Comparison of ENCODE assay signal across 8 mouse cellular contexts in the genomic region with DNA sequence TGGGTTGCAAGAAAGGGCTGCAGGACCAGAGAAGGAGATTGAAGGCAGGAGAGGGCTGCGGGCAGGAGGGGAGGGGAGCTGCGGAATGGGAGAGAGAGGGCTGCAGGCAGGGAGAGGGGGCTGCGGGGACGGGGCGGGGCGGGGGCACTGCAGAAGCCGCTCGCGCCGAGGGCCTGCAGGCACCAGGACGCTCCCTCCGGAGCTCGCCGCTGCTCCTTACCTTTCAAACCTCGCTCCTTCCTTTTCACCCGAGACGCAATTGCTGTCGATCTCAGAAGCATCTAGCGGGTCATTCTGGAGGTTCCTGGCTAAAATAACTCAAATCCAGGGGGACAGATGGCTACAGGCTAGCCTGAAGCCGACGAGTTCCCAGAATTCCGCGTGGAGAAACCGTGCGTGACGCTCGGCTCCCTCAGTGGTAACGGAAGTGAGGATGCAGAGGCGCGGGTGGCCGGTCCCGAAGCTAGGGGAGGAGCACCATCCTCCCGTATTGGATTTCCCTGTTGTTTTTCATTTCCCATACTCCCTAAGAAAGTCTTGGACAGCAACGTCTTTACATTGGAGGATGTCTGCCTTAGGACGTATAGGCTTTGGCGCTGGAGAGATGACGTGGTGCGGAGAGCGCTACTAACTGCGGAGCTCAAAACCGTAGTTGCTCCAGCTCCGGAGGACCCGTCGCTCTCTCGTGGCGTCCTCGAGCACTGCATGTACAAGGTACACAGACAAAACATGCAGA. TPM values are rescaled to one million over a fixed set of nuclear protein-coding genes. Genes with fewer than 3 reads are reported as not detected.
DNase-seq lines count a peak whose midpoint lies in the region; ATAC-seq and TF ChIP-seq lines count a peak whose summit lies in the region.

No protein-coding gene starts in this region.

- peak overlapping the region; percentile 85 to 88 for H3K4me3 ChIP-seq in ES-E14 (ENCODE audit: insufficient read depth in 1 of 2, low read depth in 1 of 2, low read length in 2 of 2, poor library complexity in 1 of 2, severe bottlenecking in 1 of 2)
- peak overlapping the region; percentile 69 for H3K4me3 ChIP-seq in forebrain, embryonic 12.5 days (replicated peaks)
- H3K4me3 ChIP-seq in heart, postnatal 0 days (ENCODE audit: low read depth, low read length) = peak overlapping the region; percentile 71
- H3K4me3 ChIP-seq in liver, embryonic 15.5 days (replicated peaks) = peak overlapping the region; percentile 68
- peak overlapping the region; percentile 75 for H3K4me3 ChIP-seq in neural tube, embryonic 11.5 days (ENCODE audit: low read depth, low read length)
- H3K4me3 ChIP-seq in stomach, embryonic 16.5 days (replicated peaks; ENCODE audit: low read length) = peak overlapping the region; percentile 81

- peaks cover 2% of the 10 kb centered on the region in 2 experiments; a peak in 1 of 4 replicates for H3K4me1 ChIP-seq in ES-E14 (ENCODE audit: control insufficient read depth in 2 of 2, insufficient read depth in 2 of 2, low read length in 2 of 2, poor library complexity in 1 of 2)
- peaks cover 14% of the 10 kb centered on the region for H3K4me1 ChIP-seq in forebrain, embryonic 12.5 days
- peaks cover 4% of the 10 kb centered on the region for H3K4me1 ChIP-seq in heart, postnatal 0 days (ENCODE audit: control insufficient read depth, insufficient read depth)
- H3K4me1 ChIP-seq in liver, embryonic 15.5 days (replicated peaks) = peaks cover 33% of the 10 kb centered on the region
- H3K4me1 ChIP-seq in neural tube, embryonic 11.5 days (ENCODE audit: control insufficient read depth, insufficient read depth, low read length) = peaks cover 9% of the 10 kb centered on the region
- 0 out of 2 replicates have a peak, but pooled peaks cover 8% of the 10 kb centered on the region for H3K4me1 ChIP-seq in stomach, embryonic 16.5 days (ENCODE audit: control insufficient read depth, insufficient read depth, low read length)

- in situ Hi-C loops in ES-E14 (cut with MboI; ENCODE audit: low sequenced_read_pairs in 2 of 2, unreplicated experiment in 2 of 2) = no loop called here

- H3K4me2 ChIP-seq in forebrain, embryonic 12.5 days = peak overlapping the region; percentile 91
- peak overlapping the region; percentile 86 for H3K4me2 ChIP-seq in heart, postnatal 0 days (ENCODE audit: low read depth, low read length)
- peak overlapping the region; percentile 88 for H3K4me2 ChIP-seq in liver, embryonic 15.5 days
- H3K4me2 ChIP-seq in neural tube, embryonic 11.5 days (ENCODE audit: low read depth) = peak overlapping the region; percentile 90
- peak overlapping the region; percentile 87 for H3K4me2 ChIP-seq in stomach, embryonic 16.5 days (ENCODE audit: low read depth, low read length)

- H3K27me3 ChIP-seq in forebrain, embryonic 12.5 days = no peaks in the 10 kb centered on the region
- H3K27me3 ChIP-seq in heart, postnatal 0 days (ENCODE audit: control insufficient read depth, insufficient read depth, low read length) = no peaks in the 10 kb centered on the region
- H3K27me3 ChIP-seq in liver, embryonic 15.5 days = no peaks in the 10 kb centered on the region
- no peaks in the 10 kb centered on the region for H3K27me3 ChIP-seq in neural tube, embryonic 11.5 days (ENCODE audit: control insufficient read depth, insufficient read depth, low read length)
- H3K27me3 ChIP-seq in stomach, embryonic 16.5 days (ENCODE audit: control insufficient read depth, insufficient read depth, low read length) = no peaks in the 10 kb centered on the region

- H3K9me3 ChIP-seq in ES-E14 (ENCODE audit: control insufficient read depth, insufficient read depth, low read depth, low read length) = no peaks in the 10 kb centered on the region
- no peaks in the 10 kb centered on the region for H3K9me3 ChIP-seq in forebrain, embryonic 12.5 days
- no peaks in the 10 kb centered on the region for H3K9me3 ChIP-seq in heart, postnatal 0 days (replicated peaks; ENCODE audit: control insufficient read depth, low read length)
- H3K9me3 ChIP-seq in liver, embryonic 15.5 days (replicated peaks) = no peaks in the 10 kb centered on the region
- no peaks in the 10 kb centered on the region for H3K9me3 ChIP-seq in neural tube, embryonic 11.5 days (ENCODE audit: control insufficient read depth, low read length)
- H3K9me3 ChIP-seq in stomach, embryonic 16.5 days (replicated peaks; ENCODE audit: control insufficient read depth, low read length) = no peaks in the 10 kb centered on the region

- H3K9ac ChIP-seq in ES-E14 (ENCODE audit: insufficient read depth, low read depth, low read length, poor library complexity, severe bottlenecking) = peak overlapping the region; percentile 79
- peak overlapping the region; percentile 85 for H3K9ac ChIP-seq in forebrain, embryonic 12.5 days
- peak overlapping the region; percentile 64 for H3K9ac ChIP-seq in heart, postnatal 0 days (replicated peaks; ENCODE audit: low read depth, low read length)
- H3K9ac ChIP-seq in liver, embryonic 15.5 days = peak overlapping the region; percentile 67
- H3K9ac ChIP-seq in neural tube, embryonic 11.5 days (ENCODE audit: low read length) = peak overlapping the region; percentile 87
- peak overlapping the region; percentile 88 for H3K9ac ChIP-seq in stomach, embryonic 16.5 days (ENCODE audit: low read length)

- TF ChIP-seq CTCF in heart, postnatal 0 days (IDR thresholded peaks at IDR 0.05; ENCODE audit: low read depth) = peak; percentile 40

- H3K36me3 ChIP-seq in ES-E14 (ENCODE audit: control insufficient read depth, insufficient read depth, low read length, poor library complexity, severe bottlenecking) = peaks cover 19% of the 10 kb centered on the region; the same call in 1 of the 2 replicates
- peaks cover 52% of the 10 kb centered on the region for H3K36me3 ChIP-seq in forebrain, embryonic 12.5 days (replicated peaks)
- H3K36me3 ChIP-seq in heart, postnatal 0 days (replicated peaks; ENCODE audit: control insufficient read depth, insufficient read depth, low read length) = peaks cover 28% of the 10 kb centered on the region
- H3K36me3 ChIP-seq in liver, embryonic 15.5 days (replicated peaks) = peaks cover 11% of the 10 kb centered on the region; the same call in 1 of the 2 replicates
- H3K36me3 ChIP-seq in neural tube, embryonic 11.5 days (ENCODE audit: control insufficient read depth, insufficient read depth, low read length) = peaks cover 14% of the 10 kb centered on the region
- peaks cover 31% of the 10 kb centered on the region for H3K36me3 ChIP-seq in stomach, embryonic 16.5 days (ENCODE audit: control insufficient read depth, insufficient read depth, low read length)

- no peak for TF ChIP-seq EP300 in heart, postnatal 0 days (IDR thresholded peaks at IDR 0.05; ENCODE audit: low read depth)

- peak; percentile 75 for DNase-seq in ES-E14 (ENCODE audit: low read depth, low spot score)
- peak; percentile 81 for DNase-seq in heart, postnatal 0 days (ENCODE audit: low spot score)
- peak; percentile 74 to 82 for DNase-seq in kidney, postnatal 36 days
- DNase-seq in neural tube, embryonic 11.5 days (ENCODE audit: low spot score) = peak; percentile 87

- peak; percentile 90 for ATAC-seq in cerebellum, adult (ENCODE audit: insufficient number of reproducible peaks, low FRiP score, low TSS enrichment)
- ATAC-seq in forebrain, embryonic 12.5 days (ENCODE audit: low FRiP score) = peak; percentile 84
- ATAC-seq in heart, postnatal 0 days (ENCODE audit: insufficient read depth, low read depth) = peak; percentile 90
- ATAC-seq in liver, embryonic 15.5 days (ENCODE audit: insufficient read depth) = peak; percentile 80
- peak; percentile 81 for ATAC-seq in neural tube, embryonic 11.5 days (ENCODE audit: insufficient read depth, low FRiP score, low TSS enrichment)
- ATAC-seq in stomach, embryonic 16.5 days (ENCODE audit: insufficient read depth, low FRiP score) = peak; percentile 87

- WGBS in forebrain, embryonic 12.5 days = under 1% methylated on average over 44 of the region's 47 CpGs
- under 1% methylated on average over 47 of the region's 47 CpGs for WGBS in heart, postnatal 0 days
- WGBS in liver, embryonic 15.5 days (ENCODE audit: insufficient replicate concordance) = under 1% methylated on average over 46 of the region's 47 CpGs
- 0% methylated on average over 43 of the region's 47 CpGs for WGBS in neural tube, embryonic 11.5 days
- under 1% methylated on average over 46 of the region's 47 CpGs for WGBS in stomach, embryonic 16.5 days

- peak overlapping the region; percentile 17; the same call in 1 of the 2 replicates for H3K27ac ChIP-seq in ES-E14 (ENCODE audit: insufficient read depth, low read depth, low read length, poor library complexity, severe bottlenecking)
- peak overlapping the region; percentile 95 for H3K27ac ChIP-seq in forebrain, embryonic 12.5 days
- peak overlapping the region; percentile 36 for H3K27ac ChIP-seq in heart, postnatal 0 days (ENCODE audit: low read depth)
- H3K27ac ChIP-seq in liver, embryonic 15.5 days (replicated peaks) = no peak overlapping the region
- peak overlapping the region; percentile 84 for H3K27ac ChIP-seq in neural tube, embryonic 11.5 days (ENCODE audit: low read depth, low read length)
- peak overlapping the region; percentile 94 for H3K27ac ChIP-seq in stomach, embryonic 16.5 days (ENCODE audit: low read length)

RNA-seq across cellular contexts. Expression of gene Zfp61, which starts 1.9 kb away (rescaled TPM):
- 22.4 and 30.4 TPM in 2 replicates for total RNA-seq in ES-E14 (2012; rRNA removed)
- polyA plus RNA-seq in forebrain, embryonic 12.5 days (2016; fragmentation: Nextera tagmentation; extraction: Ambion mirVana) = 44.5 and 44.8 TPM in 2 replicates
- 3.4 and 14.6 TPM in 2 replicates for total RNA-seq in heart, postnatal 0 days (2014; rRNA removed; ENCODE audit: low replicate concordance)
- 6.7 and 6.8 TPM in 2 replicates for polyA plus RNA-seq in heart, postnatal 0 days (2015; fragmentation: Nextera tagmentation; extraction: Ambion mirVana)
- 2.1 and 2.6 TPM in 2 replicates for polyA plus RNA-seq in liver, embryonic 15.5 days (2015; fragmentation: Nextera tagmentation; extraction: Ambion mirVana)
- polyA plus RNA-seq in neural tube, embryonic 11.5 days (2014; fragmentation: Nextera tagmentation; extraction: Ambion mirVana) = 34.4 and 40.9 TPM in 2 replicates
- 31.4 and 32.2 TPM in 2 replicates for polyA plus RNA-seq in stomach, embryonic 16.5 days (2015; fragmentation: Nextera tagmentation; extraction: Ambion mirVana)

RNA-seq across cellular contexts. Expression of gene Zfp94, which starts 17.3 kb away (rescaled TPM):
- total RNA-seq in ES-E14 (2012; rRNA removed) = 5.4 and 8.0 TPM in 2 replicates
- 17.8 and 19.0 TPM in 2 replicates for polyA plus RNA-seq in forebrain, embryonic 12.5 days (2016; fragmentation: Nextera tagmentation; extraction: Ambion mirVana)
- total RNA-seq in heart, postnatal 0 days (2014; rRNA removed; ENCODE audit: low replicate concordance) = 0.95 and 4.1 TPM in 2 replicates
- 2.8 and 2.9 TPM in 2 replicates for polyA plus RNA-seq in heart, postnatal 0 days (2015; fragmentation: Nextera tagmentation; extraction: Ambion mirVana)
- 1.7 TPM in 2 replicates for polyA plus RNA-seq in liver, embryonic 15.5 days (2015; fragmentation: Nextera tagmentation; extraction: Ambion mirVana)
- 12.2 and 16.5 TPM in 2 replicates for polyA plus RNA-seq in neural tube, embryonic 11.5 days (2014; fragmentation: Nextera tagmentation; extraction: Ambion mirVana)
- 9.0 and 10.3 TPM in 2 replicates for polyA plus RNA-seq in stomach, embryonic 16.5 days (2015; fragmentation: Nextera tagmentation; extraction: Ambion mirVana)

RNA-seq across cellular contexts. Expression of gene Zfp93, which starts 28.9 kb away (rescaled TPM):
- total RNA-seq in ES-E14 (2012; rRNA removed) = 4.2 and 4.7 TPM in 2 replicates
- polyA plus RNA-seq in forebrain, embryonic 12.5 days (2016; fragmentation: Nextera tagmentation; extraction: Ambion mirVana) = 7.6 and 7.7 TPM in 2 replicates
- total RNA-seq in heart, postnatal 0 days (2014; rRNA removed; ENCODE audit: low replicate concordance) = 6.8 and 7.8 TPM in 2 replicates
- 4.1 and 5.0 TPM in 2 replicates for polyA plus RNA-seq in heart, postnatal 0 days (2015; fragmentation: Nextera tagmentation; extraction: Ambion mirVana)
- 0.88 and 0.93 TPM in 2 replicates for polyA plus RNA-seq in liver, embryonic 15.5 days (2015; fragmentation: Nextera tagmentation; extraction: Ambion mirVana)
- 8.1 and 9.2 TPM in 2 replicates for polyA plus RNA-seq in neural tube, embryonic 11.5 days (2014; fragmentation: Nextera tagmentation; extraction: Ambion mirVana)
- 7.6 and 8.3 TPM in 2 replicates for polyA plus RNA-seq in stomach, embryonic 16.5 days (2015; fragmentation: Nextera tagmentation; extraction: Ambion mirVana)

RNA-seq across cellular contexts. Expression of gene Tescl, which starts 34.6 kb away (rescaled TPM):
- total RNA-seq in ES-E14 (2012; rRNA removed) = 2.3 and 2.4 TPM in 2 replicates
- polyA plus RNA-seq in forebrain, embryonic 12.5 days (2016; fragmentation: Nextera tagmentation; extraction: Ambion mirVana) = not detected in 2 replicates
- total RNA-seq in heart, postnatal 0 days (2014; rRNA removed; ENCODE audit: low replicate concordance) = not detected in 2 replicates
- polyA plus RNA-seq in heart, postnatal 0 days (2015; fragmentation: Nextera tagmentation; extraction: Ambion mirVana) = 0.14 TPM in 1 of 2 replicates, not detected in the other
- not detected in 2 replicates for polyA plus RNA-seq in liver, embryonic 15.5 days (2015; fragmentation: Nextera tagmentation; extraction: Ambion mirVana)
- not detected in 2 replicates for polyA plus RNA-seq in neural tube, embryonic 11.5 days (2014; fragmentation: Nextera tagmentation; extraction: Ambion mirVana)
- 0.15 TPM in 1 of 2 replicates, not detected in the other for polyA plus RNA-seq in stomach, embryonic 16.5 days (2015; fragmentation: Nextera tagmentation; extraction: Ambion mirVana)

RNA-seq across cellular contexts. Expression of gene Zfp108, which starts 44.5 kb away (rescaled TPM):
- 1.5 and 2.1 TPM in 2 replicates for total RNA-seq in ES-E14 (2012; rRNA removed)
- polyA plus RNA-seq in forebrain, embryonic 12.5 days (2016; fragmentation: Nextera tagmentation; extraction: Ambion mirVana) = 3.2 and 3.6 TPM in 2 replicates
- 1.1 and 2.5 TPM in 2 replicates for total RNA-seq in heart, postnatal 0 days (2014; rRNA removed; ENCODE audit: low replicate concordance)
- 1.1 and 1.5 TPM in 2 replicates for polyA plus RNA-seq in heart, postnatal 0 days (2015; fragmentation: Nextera tagmentation; extraction: Ambion mirVana)
- polyA plus RNA-seq in liver, embryonic 15.5 days (2015; fragmentation: Nextera tagmentation; extraction: Ambion mirVana) = 0.38 and 0.51 TPM in 2 replicates
- 3.4 and 3.7 TPM in 2 replicates for polyA plus RNA-seq in neural tube, embryonic 11.5 days (2014; fragmentation: Nextera tagmentation; extraction: Ambion mirVana)
- polyA plus RNA-seq in stomach, embryonic 16.5 days (2015; fragmentation: Nextera tagmentation; extraction: Ambion mirVana) = 3.9 TPM in 2 replicates
